Mouse (Mus musculus) heart, embryonic 11.5 days (tissue): Measurements from ENCODE around the gene Jade1. TPM values are rescaled to one million over a fixed set of nuclear protein-coding genes. Genes with fewer than 3 reads are reported as not detected.
A peak's percentile ranks its signal among the peaks of the same experiment; 100 is the strongest.

Source experiments
- ATAC-seq: fragments of 200-750 bp; cut with Nextera tagmentation; replicated peaks from 2 replicates; pipeline ENCODE4 v1.8.0; 2017; ENCODE audit warnings: moderate library complexity; ENCODE audit not compliant: insufficient number of reproducible peaks, low FRiP score, low TSS enrichment
- H3K27ac ChIP-seq: fragments of 300-500 bp; sonication (generic); 2 replicates; pipeline ENCODE4 v1.5.1; 2014; ENCODE audit warnings: mild to moderate bottlenecking, low read depth, low read length
- H3K27me3 ChIP-seq: fragments of 300-500 bp; sonication (generic); 2 replicates; pipeline ENCODE4 v1.6.1; 2014; ENCODE audit warnings: mild to moderate bottlenecking, low read length, mixed read lengths; ENCODE audit not compliant: control insufficient read depth, insufficient read depth
- H3K36me3 ChIP-seq: fragments of 300-500 bp; sonication (generic); 2 replicates; pipeline ENCODE4 v1.6.1; 2014; ENCODE audit warnings: mild to moderate bottlenecking, low read length, moderate library complexity, mixed read lengths; ENCODE audit not compliant: control insufficient read depth, insufficient read depth
- H3K4me1 ChIP-seq: fragments of 300-500 bp; sonication (generic); 2 replicates; pipeline ENCODE4 v1.6.1; 2014; ENCODE audit warnings: low read length; ENCODE audit not compliant: control insufficient read depth, insufficient read depth
- H3K4me2 ChIP-seq: fragments of 300-500 bp; sonication (generic); 2 replicates; pipeline ENCODE4 v1.6.1; 2014; ENCODE audit warnings: mild to moderate bottlenecking, moderate library complexity
- H3K4me3 ChIP-seq: fragments of 300-500 bp; sonication (generic); 2 replicates; pipeline ENCODE4 v1.5.1; 2014; ENCODE audit warnings: low read depth, low read length
- H3K9ac ChIP-seq: fragments of 300-500 bp; sonication (generic); 2 replicates; pipeline ENCODE4 v1.6.1; 2014; ENCODE audit warnings: mild to moderate bottlenecking, low read depth, low read length, moderate library complexity
- H3K9me3 ChIP-seq: fragments of 300-500 bp; sonication (generic); replicated peaks from 2 replicates; pipeline ENCODE4 v1.6.1; 2016; ENCODE audit warnings: low read length; ENCODE audit not compliant: control insufficient read depth
- WGBS: fragments of 180-500 bp; shearing (Covaris S2); extraction: QIAGEN DNeasy Blood & Tissue Kit; methylation state at CpG from one replicate; pipeline ENCODE4 v1.1.7; 2014; ENCODE audit not compliant: insufficient replicate concordance; 5-methylcytosine and 5-hydroxymethylcytosine counted together
- polyA plus RNA-seq: library from polyadenylated mRNA; unstranded; fragments of >200 nt; fragmentation: Nextera tagmentation; extraction: Ambion mirVana; gene quantifications from 2 replicates; pipeline ENCODE4 v1.2.1, GENCODE M21; 2014

Jade1 gene
- polyA plus RNA-seq, 1 experiment from 2014 or later = 12.0 TPM

DNA sequence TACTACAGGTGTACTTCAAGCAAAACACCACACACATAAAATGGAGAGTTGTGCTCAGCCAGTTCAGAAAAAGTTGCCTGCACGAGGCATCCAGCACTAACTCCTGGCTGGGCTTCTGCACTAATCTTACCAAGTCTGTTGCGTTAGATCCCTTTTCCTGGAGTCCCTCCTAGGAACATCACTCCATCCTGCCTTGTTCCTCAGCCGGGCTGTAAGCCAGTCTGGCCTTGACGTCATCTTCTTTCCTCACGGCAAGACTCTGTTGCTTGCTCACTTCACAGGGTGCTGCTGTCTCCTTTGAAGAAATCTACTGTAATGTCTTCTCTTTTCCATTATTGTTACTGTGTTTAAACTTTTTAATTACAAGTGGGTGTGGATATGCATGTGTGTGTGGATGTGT, 20.4 kb downstream of the Jade1 start:
- ATAC-seq = no peak
- Histone ChIP-seq H3K4me1 (peaks cover 59% of the 10 kb centered on the region), H3K9ac (no peak overlapping the region), H3K4me3 (no peak overlapping the region), H3K4me2 (no peak overlapping the region), H3K9me3 (no peaks in the 10 kb centered on the region), H3K36me3 (no peaks in the 10 kb centered on the region), H3K27me3 (no peaks in the 10 kb centered on the region), H3K27ac (no peak overlapping the region)
- WGBS = 70% methylated on average over 5 of the region's 5 CpGs

DNA sequence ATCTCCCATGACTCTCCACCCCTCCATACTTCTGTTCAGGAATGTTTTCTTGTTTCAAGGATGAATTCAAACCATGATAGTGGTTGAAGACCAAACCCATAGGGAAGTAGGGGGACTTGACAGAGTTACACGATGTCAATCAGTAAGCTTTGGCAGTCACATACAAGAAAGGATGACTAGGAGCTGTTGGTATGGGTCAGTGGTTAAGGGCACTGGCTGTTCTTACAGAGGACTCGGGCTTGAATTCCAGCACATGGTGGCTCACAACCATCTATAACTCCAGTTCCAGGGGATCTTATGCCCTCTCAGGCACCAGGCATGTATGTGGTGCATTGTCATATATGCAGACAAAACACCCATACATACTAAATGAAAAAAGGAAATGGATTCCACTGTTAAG, 21.7 kb downstream of the Jade1 start:
- Histone ChIP-seq H3K4me3 (no peak overlapping the region), H3K9ac (no peak overlapping the region), H3K4me2 (no peak overlapping the region), H3K27me3 (no peaks in the 10 kb centered on the region), H3K36me3 (no peaks in the 10 kb centered on the region), H3K9me3 (no peaks in the 10 kb centered on the region), H3K27ac (no peak overlapping the region), H3K4me1 (peaks cover 61% of the 10 kb centered on the region)
- WGBS = 85% methylated on average over 2 of the region's 2 CpGs
- no peak for ATAC-seq

DNA sequence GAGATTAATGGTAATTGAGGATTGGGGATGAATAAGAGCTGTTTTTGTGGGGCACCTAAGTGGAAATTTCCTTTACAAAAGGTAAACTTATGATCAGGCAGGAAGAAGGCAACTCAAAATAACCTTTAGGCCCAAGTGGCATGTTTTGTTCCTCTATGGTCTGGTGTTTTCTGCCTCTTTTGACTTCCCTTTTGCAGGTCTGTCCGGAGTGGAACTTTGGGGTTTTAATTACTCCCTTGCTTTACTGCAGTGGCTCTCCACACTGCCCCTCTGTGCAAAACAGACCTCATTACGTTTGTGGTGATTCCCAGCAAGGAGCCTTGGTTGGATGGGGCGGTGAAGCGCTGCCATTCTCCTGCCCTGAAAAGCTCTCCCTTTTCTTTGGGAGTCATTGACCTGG, 24.3 kb downstream of the Jade1 start:
- H3K4me1 ChIP-seq = peaks cover 55% of the 10 kb centered on the region
- no peak overlapping the region for H3K4me3 ChIP-seq
- H3K4me2 ChIP-seq = no peak overlapping the region
- 62% methylated on average over 4 of the region's 4 CpGs for WGBS
- no peaks in the 10 kb centered on the region for H3K27me3 ChIP-seq
- no peak overlapping the region for H3K9ac ChIP-seq
- no peak overlapping the region for H3K27ac ChIP-seq
- no peak for ATAC-seq
- H3K9me3 ChIP-seq = no peaks in the 10 kb centered on the region
- no peaks in the 10 kb centered on the region for H3K36me3 ChIP-seq

DNA sequence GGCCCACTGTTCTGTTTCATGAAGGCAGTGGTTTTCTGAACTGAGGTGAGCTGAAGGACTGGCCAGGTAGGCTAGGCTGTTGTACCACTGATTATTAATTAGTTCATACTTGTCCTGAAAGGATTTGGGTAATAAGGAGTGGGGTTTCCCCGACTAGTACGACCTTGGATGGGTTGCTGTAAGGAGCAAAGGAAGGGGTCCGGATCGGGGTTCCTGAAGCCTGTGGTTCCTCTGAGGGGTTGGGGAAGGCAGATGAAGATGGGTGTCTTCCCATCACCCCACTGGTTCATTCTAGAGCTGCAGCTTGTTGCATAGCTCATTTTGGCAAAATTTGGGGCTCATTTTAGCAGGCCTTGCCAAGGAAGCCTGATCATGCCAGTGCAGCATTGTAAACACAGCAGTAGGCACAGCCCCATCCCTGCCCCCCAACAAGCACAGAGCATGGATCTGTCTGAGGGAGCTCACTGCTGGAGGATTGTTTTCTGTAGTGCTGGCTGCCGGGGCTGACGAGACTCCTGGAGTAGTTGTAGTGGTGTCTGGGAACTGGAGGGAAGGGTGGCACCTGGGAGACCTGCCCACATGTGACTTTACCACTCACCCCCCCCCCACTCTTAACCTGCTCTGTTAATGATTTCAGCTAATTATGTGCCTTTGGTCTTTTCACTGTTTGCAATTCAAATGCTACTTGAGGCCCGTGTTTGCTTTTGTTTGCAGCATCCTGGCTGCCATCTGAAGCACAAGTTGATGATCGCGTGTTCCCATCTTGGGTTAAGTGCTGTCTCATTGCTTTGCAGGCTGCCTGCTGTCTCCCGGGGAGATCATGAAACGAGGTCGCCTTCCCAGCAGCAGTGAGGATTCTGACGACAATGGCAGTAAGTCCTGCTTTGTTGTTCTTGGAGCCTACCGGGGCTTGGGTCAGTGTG, 25.1 kb downstream of the Jade1 start:
- Histone ChIP-seq H3K27me3 (no peaks in the 10 kb centered on the region), H3K4me2 (no peak overlapping the region), H3K4me3 (no peak overlapping the region), H3K4me1 (peaks cover 47% of the 10 kb centered on the region), H3K36me3 (no peaks in the 10 kb centered on the region), H3K27ac (no peak overlapping the region), H3K9ac (no peak overlapping the region), H3K9me3 (no peaks in the 10 kb centered on the region)
- no peak for ATAC-seq
- 56% methylated on average over 14 of the region's 14 CpGs for WGBS

DNA sequence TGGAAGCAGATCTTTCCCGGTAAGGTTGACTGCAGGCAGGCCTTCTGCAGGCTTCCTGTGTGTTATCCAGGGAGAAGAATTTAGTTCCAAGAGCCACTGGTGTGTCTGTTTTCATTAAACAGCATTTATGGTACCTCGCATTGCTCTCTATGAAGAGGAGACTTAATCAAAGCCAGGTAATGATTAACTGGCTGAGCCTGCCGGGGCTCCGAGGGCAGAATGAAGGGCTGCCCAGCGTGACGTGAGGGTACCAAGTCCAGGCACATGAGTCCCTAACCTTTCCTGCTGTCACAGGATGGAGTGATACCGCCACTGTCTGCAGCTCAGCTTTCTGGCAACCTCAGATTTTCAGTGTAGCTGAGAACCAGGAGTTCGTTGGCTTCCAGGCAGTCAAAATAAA, 25.9 kb downstream of the Jade1 start:
- no peak for ATAC-seq
- Histone ChIP-seq H3K36me3 (no peaks in the 10 kb centered on the region), H3K4me3 (no peak overlapping the region), H3K4me1 (peaks cover 42% of the 10 kb centered on the region), H3K9ac (no peak overlapping the region), H3K27ac (0 out of 2 replicates have a peak overlapping the region, but pooled peaks have one; percentile 46), H3K9me3 (no peaks in the 10 kb centered on the region), H3K4me2 (no peak overlapping the region), H3K27me3 (no peaks in the 10 kb centered on the region)
- WGBS = 65% methylated on average over 8 of the region's 8 CpGs

DNA sequence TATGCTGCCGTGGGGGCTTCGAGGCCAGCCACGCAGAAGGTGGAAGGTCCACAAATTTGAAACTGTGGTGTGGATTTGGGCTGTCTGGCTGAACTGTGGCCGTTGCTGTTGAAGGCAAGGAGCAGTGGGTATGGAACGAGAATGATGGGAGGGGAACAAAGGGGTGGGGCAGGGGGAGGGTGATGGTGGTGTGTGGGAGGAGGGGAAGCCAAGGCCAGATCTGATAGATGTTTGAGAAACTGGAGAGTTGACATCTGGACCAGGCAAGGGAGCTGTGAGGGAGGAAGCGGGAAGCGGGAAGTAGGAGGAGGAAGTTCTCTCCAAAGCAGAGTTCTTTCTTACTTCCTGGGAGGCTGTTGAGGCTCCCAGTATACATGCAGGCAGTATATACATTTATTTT, 26.7 kb downstream of the Jade1 start:
- no peak overlapping the region for H3K27ac ChIP-seq
- WGBS = 78% methylated on average over 7 of the region's 7 CpGs
- no peaks in the 10 kb centered on the region for H3K36me3 ChIP-seq
- H3K9me3 ChIP-seq = no peaks in the 10 kb centered on the region
- H3K4me1 ChIP-seq = peaks cover 47% of the 10 kb centered on the region
- H3K4me2 ChIP-seq = no peak overlapping the region
- H3K27me3 ChIP-seq = no peaks in the 10 kb centered on the region
- H3K9ac ChIP-seq = no peak overlapping the region
- no peak for ATAC-seq
- H3K4me3 ChIP-seq = no peak overlapping the region

DNA sequence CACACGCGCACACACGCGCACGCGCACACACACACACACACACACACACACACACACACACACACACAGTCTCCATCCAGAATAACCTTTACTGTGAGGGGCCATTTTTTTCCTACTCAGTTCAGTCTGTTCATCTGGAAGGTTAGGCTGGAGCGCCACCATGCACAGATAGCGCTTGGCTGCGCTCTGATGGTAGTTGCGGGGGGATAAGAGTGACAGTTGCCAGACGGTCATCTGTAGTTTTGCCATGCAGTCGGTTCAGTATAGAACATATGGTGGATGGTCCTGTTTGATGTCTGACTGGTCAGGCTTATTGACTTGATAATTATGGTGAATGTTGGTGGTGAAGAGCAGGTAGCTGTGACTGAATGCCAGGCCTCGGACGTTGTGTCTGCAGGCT, 27.6 kb downstream of the Jade1 start:
- Histone ChIP-seq H3K36me3 (no peaks in the 10 kb centered on the region), H3K9me3 (no peaks in the 10 kb centered on the region), H3K9ac (no peak overlapping the region), H3K4me1 (peaks cover 49% of the 10 kb centered on the region), H3K4me2 (no peak overlapping the region), H3K27me3 (no peaks in the 10 kb centered on the region), H3K4me3 (no peak overlapping the region), H3K27ac (no peak overlapping the region)
- 95% methylated on average over 14 of the region's 14 CpGs for WGBS
- ATAC-seq = no peak

DNA sequence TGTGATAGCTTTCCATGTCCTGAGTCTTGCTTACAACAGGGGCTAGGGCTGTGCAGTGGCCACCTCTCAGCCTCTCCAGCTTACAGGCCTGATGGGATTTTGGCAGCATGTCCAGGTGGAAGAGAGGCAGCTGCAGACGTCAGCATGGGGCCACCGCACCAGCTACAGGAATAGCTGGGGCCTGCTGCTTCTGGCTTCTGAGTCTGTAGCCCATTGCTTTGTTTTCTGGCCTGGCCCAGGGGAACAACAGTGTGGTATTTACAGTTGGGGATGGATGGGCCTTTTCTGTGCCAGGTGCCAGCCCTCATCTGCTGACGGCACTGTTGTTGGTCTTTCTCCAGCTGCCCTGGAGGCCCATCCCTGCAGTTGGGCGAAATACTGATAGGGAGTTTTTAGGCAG, 28.1 kb downstream of the Jade1 start:
- Histone ChIP-seq H3K4me1 (peaks cover 45% of the 10 kb centered on the region), H3K4me2 (no peak overlapping the region), H3K36me3 (no peaks in the 10 kb centered on the region), H3K4me3 (no peak overlapping the region), H3K9ac (no peak overlapping the region), H3K9me3 (no peaks in the 10 kb centered on the region), H3K27ac (no peak overlapping the region), H3K27me3 (no peaks in the 10 kb centered on the region)
- WGBS = 69% methylated on average over 4 of the region's 4 CpGs
- ATAC-seq = no peak

DNA sequence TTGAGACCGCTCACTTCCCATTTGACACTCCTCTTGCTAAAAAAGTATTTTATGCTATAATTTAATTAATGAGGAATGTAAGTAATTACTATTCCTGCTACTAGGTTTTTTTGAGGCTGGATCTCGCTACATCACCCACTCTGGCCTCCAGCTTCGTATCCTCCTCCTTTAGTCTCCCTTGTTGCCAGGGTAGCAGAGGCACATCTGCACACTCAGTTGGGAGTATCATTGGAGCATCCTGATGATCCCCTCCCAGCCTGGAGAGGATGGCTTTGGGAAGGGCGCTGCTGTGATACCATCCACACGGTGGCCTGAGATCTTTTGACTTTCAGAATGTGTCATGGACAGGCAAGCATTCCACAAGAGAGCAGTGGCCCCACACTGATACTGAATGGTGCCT, 30.0 kb downstream of the Jade1 start:
- ATAC-seq = no peak
- Histone ChIP-seq H3K4me1 (peaks cover 35% of the 10 kb centered on the region), H3K36me3 (no peaks in the 10 kb centered on the region), H3K9me3 (no peaks in the 10 kb centered on the region), H3K4me3 (no peak overlapping the region), H3K27ac (no peak overlapping the region), H3K27me3 (no peaks in the 10 kb centered on the region), H3K4me2 (no peak overlapping the region), H3K9ac (no peak overlapping the region)
- 74% methylated on average over 5 of the region's 5 CpGs for WGBS
